Mouse (Mus musculus) intestine, embryonic 16.5 days (tissue): ENCODE measurements around the gene Smcp. TPM values are rescaled to one million over a fixed set of nuclear protein-coding genes. Genes with fewer than 3 reads are reported as not detected.

Experiments
- ATAC-seq: fragments of 200-750 bp; cut with Nextera tagmentation; 2 replicates; pipeline ENCODE4 v1.8.0; 2017; ENCODE audit warnings: moderate TSS enrichment, moderate library complexity
- H3K27ac ChIP-seq: fragments of 300-500 bp; sonication (generic); 2 replicates; pipeline ENCODE4 v1.5.1; 2014; ENCODE audit warnings: mild to moderate bottlenecking, low read length
- H3K27me3 ChIP-seq: fragments of 300-500 bp; sonication (generic); replicated peaks from 2 replicates; pipeline ENCODE4 v1.6.1; 2014; ENCODE audit warnings: low read length, control low read depth, mixed read lengths; ENCODE audit not compliant: control insufficient read depth, insufficient read depth
- H3K36me3 ChIP-seq: fragments of 300-500 bp; sonication (generic); 2 replicates; pipeline ENCODE4 v1.6.1; 2014; ENCODE audit warnings: low read length, control low read depth; ENCODE audit not compliant: control insufficient read depth, insufficient read depth
- H3K4me1 ChIP-seq: fragments of 300-500 bp; sonication (generic); 2 replicates; pipeline ENCODE4 v1.6.1; 2014; ENCODE audit warnings: low read length, control low read depth, mixed read lengths; ENCODE audit not compliant: control insufficient read depth, insufficient read depth
- H3K4me2 ChIP-seq: fragments of 300-500 bp; sonication (generic); 2 replicates; pipeline ENCODE4 v1.6.1; 2014; ENCODE audit warnings: low read depth, low read length, control low read depth
- H3K4me3 ChIP-seq: fragments of 300-500 bp; sonication (generic); 2 replicates; pipeline ENCODE4 v1.5.1; 2014; ENCODE audit warnings: mild to moderate bottlenecking, low read length
- H3K9ac ChIP-seq: fragments of 300-500 bp; sonication (generic); 2 replicates; pipeline ENCODE4 v1.6.1; 2014; ENCODE audit warnings: low read depth, low read length
- H3K9me3 ChIP-seq: fragments of 300-500 bp; sonication (generic); 2 replicates; pipeline ENCODE4 v1.6.1; 2016; ENCODE audit warnings: low read length, control low read depth; ENCODE audit not compliant: control insufficient read depth
- WGBS: fragments of 180-500 bp; shearing (Covaris S2); extraction: QIAGEN DNeasy Blood & Tissue Kit; methylation state at CpG from one replicate; pipeline ENCODE4 v1.1.7; 2014; 5-methylcytosine and 5-hydroxymethylcytosine counted together
- polyA plus RNA-seq: library from polyadenylated mRNA; unstranded; fragments of >200 nt; fragmentation: Nextera tagmentation; extraction: Ambion mirVana; gene quantifications from 2 replicates; pipeline ENCODE4 v1.2.1, GENCODE M21; 2015

Smcp gene
- polyA plus RNA-seq, 1 experiment from 2014 or later = 10.9 TPM

DNA sequence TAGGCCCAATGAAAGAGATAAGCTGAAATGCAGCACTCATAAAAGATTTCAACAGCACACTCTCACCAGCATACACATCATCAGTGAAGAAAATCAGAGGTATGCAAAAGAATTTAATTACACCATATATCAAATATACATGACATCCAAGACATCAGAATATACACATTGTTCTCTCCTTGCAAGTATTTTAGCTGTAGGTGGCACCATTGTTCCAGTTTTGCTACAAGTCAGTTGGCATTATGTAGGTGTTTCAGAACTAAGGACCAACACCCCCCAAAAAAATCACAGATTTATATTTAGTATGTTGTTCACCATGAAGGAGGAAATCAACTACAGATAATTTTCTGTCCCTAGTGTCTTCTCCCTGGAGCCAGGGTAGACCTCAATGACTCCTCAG lies 23.4 kb downstream of the Smcp start:
- no peak for ATAC-seq
- Histone ChIP-seq H3K4me2 (no peak overlapping the region), H3K4me3 (no peak overlapping the region), H3K4me1 (no peaks in the 10 kb centered on the region), H3K27me3 (no peaks in the 10 kb centered on the region), H3K9ac (no peak overlapping the region), H3K9me3 (no peaks in the 10 kb centered on the region), H3K27ac (no peak overlapping the region), H3K36me3 (no peaks in the 10 kb centered on the region)

DNA sequence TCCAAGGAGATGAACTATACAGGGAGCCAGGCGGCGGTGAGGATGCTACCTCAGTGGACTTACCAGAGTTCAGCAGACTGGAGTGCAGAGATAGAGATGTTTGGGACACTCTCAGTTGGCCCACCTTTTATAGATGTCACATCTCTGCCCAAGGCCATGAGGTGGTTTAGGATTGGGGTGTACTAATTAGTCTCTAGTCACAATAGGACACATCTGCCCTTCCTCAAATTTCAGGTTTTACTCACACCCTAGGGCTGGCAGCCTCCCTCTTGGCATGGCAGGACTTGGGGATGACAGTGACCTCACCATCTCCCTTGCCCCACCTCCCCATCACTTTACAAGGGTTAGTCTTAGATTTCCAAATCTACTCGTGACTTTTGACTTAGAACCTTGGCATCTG lies 54.4 kb downstream of the Smcp start, which contains the start of gene 2310046K23Rik:
TSS of gene 2310046K23Rik (minus strand) at position 101 of the 400 bp plus-strand sequence.
- no peak for ATAC-seq
- Histone ChIP-seq H3K27me3 (no peaks in the 10 kb centered on the region), H3K4me3 (no peak within 1 kb of the TSS), H3K27ac (no peak within 1 kb of the TSS), H3K9me3 (no peaks in the 10 kb centered on the region), H3K4me2 (no peak within 1 kb of the TSS), H3K4me1 (no peaks in the 10 kb centered on the region), H3K36me3 (no peaks in the 10 kb centered on the region), H3K9ac (no peak within 1 kb of the TSS)
- WGBS = 84% methylated on average over 3 of the region's 3 CpGs

Other genes starting within 250 kb of the Smcp start
- not detected in 2 replicates for gene Sprr2d, start 249.9 kb downstream of the Smcp start, polyA plus RNA-seq
- gene Sprr2e, start 236.9 kb downstream of the Smcp start, polyA plus RNA-seq = not detected in 2 replicates
- not detected in 2 replicates for gene Sprr2f, start 223.8 kb downstream of the Smcp start, polyA plus RNA-seq
- not detected in 2 replicates for gene Sprr2h, start 203.3 kb downstream of the Smcp start, polyA plus RNA-seq
- not detected in 2 replicates for gene Sprr2i, start 181.0 kb downstream of the Smcp start, polyA plus RNA-seq
- not detected in 2 replicates for gene Sprr2j-ps, start 170.9 kb downstream of the Smcp start, polyA plus RNA-seq
- 5.4 and 6.0 TPM in 2 replicates for gene Gm9774, start 159.6 kb downstream of the Smcp start, polyA plus RNA-seq
- gene Sprr2k, start 156.4 kb downstream of the Smcp start, polyA plus RNA-seq = not detected in 2 replicates
- gene Sprr1b, start 150.2 kb downstream of the Smcp start, polyA plus RNA-seq = 0.22 TPM in 1 of 2 replicates, not detected in the other
- gene Sprr3, start 130.3 kb downstream of the Smcp start, polyA plus RNA-seq = not detected in 2 replicates
- 0.34 and 1.0 TPM in 2 replicates for gene Sprr1a, start 103.1 kb downstream of the Smcp start, polyA plus RNA-seq
- not detected in 2 replicates for gene Sprr4, start 88.5 kb downstream of the Smcp start, polyA plus RNA-seq
- not detected in 2 replicates for gene 2310046K23Rik, start 54.5 kb downstream of the Smcp start, polyA plus RNA-seq
- gene Ivl, start 15.3 kb downstream of the Smcp start, polyA plus RNA-seq = 0.13 TPM in 1 of 2 replicates, not detected in the other
- not detected in 2 replicates for gene 2210017I01Rik, start 18.5 kb upstream of the Smcp start, polyA plus RNA-seq
- gene Lce6a, start 32.7 kb upstream of the Smcp start, polyA plus RNA-seq = not detected in 2 replicates
- gene Lce1a1, start 59.3 kb upstream of the Smcp start, polyA plus RNA-seq = not detected in 2 replicates
- not detected in 2 replicates for gene Lce1b, start 67.9 kb upstream of the Smcp start, polyA plus RNA-seq
- gene Lce1a2, start 81.3 kb upstream of the Smcp start, polyA plus RNA-seq = not detected in 2 replicates
- not detected in 2 replicates for gene Lce1c, start 90.2 kb upstream of the Smcp start, polyA plus RNA-seq
- gene Lce1d, start 98.2 kb upstream of the Smcp start, polyA plus RNA-seq = not detected in 2 replicates
- not detected in 2 replicates for gene Lce1e, start 120.1 kb upstream of the Smcp start, polyA plus RNA-seq
- gene Lce1f, start 131.4 kb upstream of the Smcp start, polyA plus RNA-seq = not detected in 2 replicates
- gene Gm38119, start 150.1 kb upstream of the Smcp start, polyA plus RNA-seq = not detected in 2 replicates
- gene Lce1g, start 163.3 kb upstream of the Smcp start, polyA plus RNA-seq = not detected in 2 replicates
- gene Lce1h, start 176.1 kb upstream of the Smcp start, polyA plus RNA-seq = not detected in 2 replicates
- not detected in 2 replicates for gene Lce1i, start 189.9 kb upstream of the Smcp start, polyA plus RNA-seq
- gene Lce1j, start 201.5 kb upstream of the Smcp start, polyA plus RNA-seq = not detected in 2 replicates
- not detected in 2 replicates for gene Lce1k, start 218.9 kb upstream of the Smcp start, polyA plus RNA-seq
- gene Kprp, start 238.2 kb upstream of the Smcp start, polyA plus RNA-seq = not detected in 2 replicates